Mouse (Mus musculus) stomach, postnatal 0 days (tissue): ENCODE measurements at regions not wholly inside any gene's neighbourhood (a gene's known extent, or its start where the extent isn't known, plus 50 kb on each side); places are given as distances from the start of the nearest gene placed in this dataset.

ENCODE experiments used
- ATAC-seq: fragments of 200-750 bp; cut with Nextera tagmentation; 2 replicates; pipeline ENCODE4 v1.8.0; 2017; ENCODE audit not compliant: low FRiP score, low TSS enrichment
- DNase-seq: peaks from one replicate; pipeline ENCODE4 v3.0.0-alpha.2; 2016; ENCODE audit warnings: low spot score
- H3K27ac ChIP-seq: fragments of 300-500 bp; sonication (generic); replicated peaks from 2 replicates; pipeline ENCODE4 v1.5.1; 2014; ENCODE audit warnings: mild to moderate bottlenecking, control low read depth
- H3K27me3 ChIP-seq: fragments of 300-500 bp; sonication (generic); 2 replicates; pipeline ENCODE4 v1.6.1; 2014; ENCODE audit warnings: low read length; ENCODE audit not compliant: control insufficient read depth, insufficient read depth
- H3K36me3 ChIP-seq: fragments of 300-500 bp; sonication (generic); 2 replicates; pipeline ENCODE4 v1.6.1; 2014; ENCODE audit warnings: low read length, mixed read lengths; ENCODE audit not compliant: control insufficient read depth, insufficient read depth
- H3K4me1 ChIP-seq: fragments of 300-500 bp; sonication (generic); replicated peaks from 2 replicates; pipeline ENCODE4 v1.6.1; 2014; ENCODE audit warnings: antibody characterized with exemption; ENCODE audit not compliant: control insufficient read depth, insufficient read depth
- H3K4me2 ChIP-seq: fragments of 300-500 bp; sonication (generic); replicated peaks from 2 replicates; pipeline ENCODE4 v1.6.1; 2014; ENCODE audit warnings: low read depth, mild to moderate bottlenecking, control low read depth, moderate library complexity
- H3K4me3 ChIP-seq: fragments of 300-500 bp; sonication (generic); 2 replicates; pipeline ENCODE4 v1.5.1; 2014; ENCODE audit warnings: low read depth, low read length, control low read depth
- H3K9ac ChIP-seq: fragments of 300-500 bp; sonication (generic); 2 replicates; pipeline ENCODE4 v1.6.1; 2014; ENCODE audit warnings: mild to moderate bottlenecking, low read length, control low read depth, mixed read lengths
- H3K9me3 ChIP-seq: fragments of 300-500 bp; sonication (generic); 2 replicates; pipeline ENCODE4 v1.6.1; 2016; ENCODE audit warnings: low read length; ENCODE audit not compliant: control insufficient read depth
- CTCF ChIP-seq: IDR thresholded peaks from 2 replicates; pipeline ENCODE4 v1.5.1; 2016; ENCODE audit warnings: antibody characterized with exemption, low read depth, mild to moderate bottlenecking, moderate library complexity
- EP300 ChIP-seq: optimal IDR thresholded peaks from 2 replicates; pipeline ENCODE3; 2016; ENCODE audit warnings: antibody characterized with exemption
- WGBS: fragments of 180-500 bp; shearing (Covaris S2); extraction: QIAGEN DNeasy Blood & Tissue Kit; methylation state at CpG from one replicate; pipeline ENCODE4 v1.1.7; 2014; 5-methylcytosine and 5-hydroxymethylcytosine counted together

DNA sequence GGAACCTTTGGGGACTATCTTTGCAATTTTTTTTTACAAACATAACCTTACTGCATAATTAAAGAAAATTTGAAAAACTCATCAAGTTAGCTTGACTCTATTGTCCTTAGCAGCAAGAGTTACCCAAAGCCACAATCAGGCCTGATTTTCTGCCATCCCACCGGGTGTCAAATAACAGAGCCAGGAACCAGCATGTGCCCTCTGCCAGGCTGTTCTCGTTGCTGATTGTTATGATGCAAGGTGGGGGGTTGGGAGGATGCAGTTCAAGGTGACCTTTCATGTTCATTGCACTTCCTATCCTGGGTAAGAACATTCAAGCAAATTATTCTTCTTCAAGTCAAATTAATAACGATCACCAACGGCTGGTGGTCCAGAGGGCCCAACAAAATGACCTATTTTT lies 370.6 kb upstream of the Zdhhc25 start:
- no peaks in the 10 kb centered on the region for H3K9me3 ChIP-seq
- no peak for ATAC-seq
- no peak overlapping the region for H3K4me2 ChIP-seq
- no peaks in the 10 kb centered on the region for H3K36me3 ChIP-seq
- H3K27me3 ChIP-seq: no peaks in the 10 kb centered on the region
- TF ChIP-seq EP300: no peak
- no peak for TF ChIP-seq CTCF
- no peak overlapping the region for H3K4me3 ChIP-seq
- H3K4me1 ChIP-seq: no peaks in the 10 kb centered on the region
- DNase-seq: no peak
- H3K27ac ChIP-seq: no peak overlapping the region
- 57% methylated on average over 4 of the region's 4 CpGs for WGBS
- no peak overlapping the region for H3K9ac ChIP-seq

DNA sequence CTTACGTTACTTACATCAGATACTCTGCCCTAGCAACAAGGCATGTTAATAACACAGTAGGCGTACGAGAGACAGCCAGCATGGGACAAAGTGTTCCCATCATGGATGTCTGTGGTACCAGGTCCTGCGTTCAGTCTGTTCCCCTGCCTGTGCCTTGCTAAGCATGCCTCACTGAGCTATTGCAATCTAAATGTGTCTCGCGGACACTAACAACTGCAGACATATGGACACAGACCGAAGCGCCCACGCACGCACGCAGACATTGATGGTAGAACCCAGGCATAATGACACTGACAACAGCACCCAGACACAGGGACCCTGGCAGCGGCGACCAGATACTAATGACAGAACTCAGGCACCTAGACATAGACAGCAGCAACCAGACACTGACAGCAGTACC lies 355.5 kb upstream of the Zdhhc25 start:
- TF ChIP-seq CTCF (no peak), EP300 (no peak)
- Histone ChIP-seq H3K36me3 (no peaks in the 10 kb centered on the region), H3K9ac (no peak overlapping the region), H3K27ac (no peak overlapping the region), H3K4me2 (no peak overlapping the region), H3K9me3 (no peaks in the 10 kb centered on the region), H3K27me3 (no peaks in the 10 kb centered on the region), H3K4me3 (no peak overlapping the region), H3K4me1 (no peaks in the 10 kb centered on the region)
- ATAC-seq: no peak
- 87% methylated on average over 13 of the region's 13 CpGs for WGBS
- DNase-seq: no peak

DNA sequence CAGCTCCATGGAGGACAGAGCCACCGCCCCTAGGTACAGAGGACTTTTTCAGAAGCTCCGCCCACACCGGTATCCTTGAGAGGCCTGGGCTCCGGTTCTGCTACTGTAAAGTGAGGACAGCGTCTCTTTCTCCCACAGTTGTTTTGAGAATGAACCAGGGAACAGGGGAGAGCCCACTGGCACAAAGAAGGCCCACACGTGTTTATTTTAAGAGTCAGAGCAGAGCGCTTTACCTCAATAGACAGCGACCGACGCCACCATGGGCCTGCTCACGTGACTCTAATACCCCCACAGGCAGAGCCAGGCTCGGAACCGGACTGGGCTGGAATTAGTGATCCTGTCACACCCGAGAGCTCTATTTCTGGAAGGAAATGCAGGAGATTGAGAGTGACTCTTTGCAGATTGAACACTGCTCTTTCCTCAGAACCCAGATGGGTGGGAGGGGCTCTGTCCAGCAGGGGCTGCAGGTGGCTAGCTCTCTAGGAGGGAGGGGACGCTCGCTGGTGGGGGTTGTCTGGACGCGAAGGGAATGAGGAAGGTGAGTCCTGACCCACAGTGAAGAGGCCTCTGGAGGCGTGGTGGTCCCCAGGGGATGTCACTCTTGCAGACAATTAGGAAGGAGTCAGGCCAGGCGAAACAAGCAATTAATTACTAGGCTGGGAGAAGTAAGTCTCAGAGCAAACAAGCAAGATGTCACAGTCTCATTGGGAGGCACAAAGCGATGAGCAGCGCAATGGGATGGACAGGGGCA lies 354.4 kb upstream of the Zdhhc25 start:
- DNase-seq (no peak), ATAC-seq (no peak)
- H3K9me3 ChIP-seq: no peaks in the 10 kb centered on the region
- no peak overlapping the region for H3K27ac ChIP-seq
- no peaks in the 10 kb centered on the region for H3K36me3 ChIP-seq
- no peak overlapping the region for H3K4me2 ChIP-seq
- H3K4me3 ChIP-seq: no peak overlapping the region
- H3K27me3 ChIP-seq: no peaks in the 10 kb centered on the region
- TF ChIP-seq CTCF (no peak), EP300 (no peak)
- no peaks in the 10 kb centered on the region for H3K4me1 ChIP-seq
- no peak overlapping the region for H3K9ac ChIP-seq
- WGBS: 46% methylated on average over 22 of the region's 22 CpGs

DNA sequence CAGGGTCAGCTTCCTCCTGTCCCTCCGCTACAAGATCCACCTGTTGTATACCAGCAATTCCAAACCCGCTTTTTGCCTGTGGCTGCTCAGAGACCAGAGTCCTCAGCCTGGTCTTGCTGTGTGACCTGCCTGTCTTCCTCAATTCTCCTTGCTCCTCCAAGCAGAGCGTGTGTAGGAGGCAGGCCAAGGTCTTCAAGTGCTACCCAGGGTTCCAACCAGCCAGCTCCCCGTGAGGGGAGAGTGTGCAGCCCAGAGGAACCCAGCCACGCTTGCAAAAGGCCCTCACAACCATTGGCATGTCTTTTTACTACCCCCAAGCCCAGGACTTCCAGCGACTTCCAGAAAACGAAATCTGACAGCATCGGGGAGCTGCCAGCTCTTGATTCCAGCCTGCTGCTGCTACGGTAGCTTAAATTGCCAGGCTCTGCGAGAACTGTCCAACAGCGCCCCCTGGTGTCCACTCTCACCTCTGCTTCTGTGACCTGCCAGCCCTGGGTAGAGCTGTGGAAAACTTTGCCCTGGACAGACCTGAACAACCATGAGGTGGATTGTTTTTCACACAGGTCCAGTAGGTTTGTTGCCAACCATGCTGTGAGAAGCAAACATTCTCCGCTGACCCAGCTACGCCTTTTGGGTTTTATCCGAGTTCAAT lies 352.0 kb upstream of the Zdhhc25 start:
- DNase-seq: peak; percentile 87
- H3K9me3 ChIP-seq: no peaks in the 10 kb centered on the region
- WGBS: 24% methylated on average over 14 of the region's 14 CpGs
- no peak overlapping the region for H3K9ac ChIP-seq
- no peak overlapping the region for H3K27ac ChIP-seq
- no peak overlapping the region for H3K4me3 ChIP-seq
- peak; percentile 92 for TF ChIP-seq CTCF
- no peak for TF ChIP-seq EP300
- H3K4me2 ChIP-seq: no peak overlapping the region
- H3K36me3 ChIP-seq: no peaks in the 10 kb centered on the region
- peak; percentile 66; the same call in 1 of the 2 replicates for ATAC-seq
- no peaks in the 10 kb centered on the region for H3K27me3 ChIP-seq
- H3K4me1 ChIP-seq: no peaks in the 10 kb centered on the region

DNA sequence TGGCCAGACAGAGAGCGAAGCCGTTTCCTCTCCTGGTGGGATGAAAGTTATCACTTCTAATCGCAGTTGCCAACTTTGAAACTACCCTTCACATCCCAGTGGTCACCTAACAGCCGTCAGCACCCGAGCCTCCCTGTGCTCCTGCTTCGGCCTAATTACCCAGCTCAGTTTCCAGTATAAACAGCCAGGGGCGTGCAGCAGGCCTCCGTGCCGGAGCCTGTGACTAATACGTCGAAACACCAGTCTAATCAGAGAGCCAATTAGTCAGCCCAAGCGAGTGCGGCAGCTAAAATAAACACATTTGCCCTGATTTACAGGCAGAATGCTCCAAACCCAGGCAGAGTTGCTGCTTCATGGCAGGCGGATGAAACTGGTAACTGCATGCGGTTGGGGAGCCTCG lies 312.1 kb upstream of the Zdhhc25 start:
- no peak for ATAC-seq
- H3K9me3 ChIP-seq: no peaks in the 10 kb centered on the region

GRCm38 (mm10) chr15:88288696-88289095 lies 311.4 kb upstream of the Zdhhc25 start:
- H3K36me3 ChIP-seq: no peaks in the 10 kb centered on the region
- no peak overlapping the region for H3K4me2 ChIP-seq
- no peak for TF ChIP-seq CTCF
- no peak for TF ChIP-seq EP300
- no peak for ATAC-seq
- DNase-seq: no peak
- H3K4me3 ChIP-seq: no peak overlapping the region
- no peaks in the 10 kb centered on the region for H3K27me3 ChIP-seq
- WGBS: 47% methylated on average over 3 of the region's 3 CpGs
- H3K9me3 ChIP-seq: no peaks in the 10 kb centered on the region
- H3K27ac ChIP-seq: no peak overlapping the region
- no peaks in the 10 kb centered on the region for H3K4me1 ChIP-seq
- H3K9ac ChIP-seq: no peak overlapping the region

More for the DNA sequence above, 312.1 kb upstream of the Zdhhc25 start:
- no peak overlapping the region for H3K27ac ChIP-seq
- no peak for DNase-seq
- H3K36me3 ChIP-seq: no peaks in the 10 kb centered on the region
- no peaks in the 10 kb centered on the region for H3K27me3 ChIP-seq
- no peak overlapping the region for H3K4me3 ChIP-seq
- no peak overlapping the region for H3K9ac ChIP-seq
- no peak for TF ChIP-seq EP300
- no peaks in the 10 kb centered on the region for H3K4me1 ChIP-seq
- 39% methylated on average over 16 of the region's 16 CpGs for WGBS
- H3K4me2 ChIP-seq: no peak overlapping the region
